In the genomic region with DNA sequence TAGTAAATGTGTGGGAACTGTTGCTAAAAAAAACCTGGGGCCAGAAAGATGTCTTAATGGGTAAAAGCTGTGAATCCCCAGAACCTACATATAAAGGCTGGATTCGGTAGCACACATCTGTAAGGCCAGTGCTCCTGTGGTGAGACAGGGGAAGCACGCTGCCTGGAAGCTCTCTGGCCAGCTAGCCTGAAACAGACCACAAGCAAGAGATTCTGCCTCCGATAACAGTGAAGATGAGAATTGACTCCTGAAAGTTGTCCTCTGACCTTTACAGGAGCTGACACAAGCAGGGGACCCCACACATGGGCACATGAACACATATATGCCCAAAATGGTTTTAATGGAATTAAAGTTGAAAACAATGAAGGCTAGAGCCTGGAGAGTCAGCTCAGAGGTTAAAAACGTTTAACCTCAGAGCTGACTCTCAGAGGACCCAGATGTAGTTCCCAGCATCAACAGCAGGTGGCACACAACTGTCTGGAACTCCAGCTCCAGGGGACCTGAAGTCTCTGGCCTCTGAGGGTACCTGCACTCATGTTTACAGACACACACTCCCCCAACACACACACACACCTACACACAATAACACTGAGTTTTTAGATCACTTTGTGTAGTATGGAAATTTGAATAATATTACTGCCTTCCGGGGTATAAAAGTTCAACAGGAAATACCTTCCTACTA, we compare ENCODE assay signal across 10 mouse cellular contexts. TPM values are rescaled to one million over a fixed set of nuclear protein-coding genes. Genes with fewer than 3 reads are reported as not detected.
DNase-seq lines count a peak whose midpoint lies in the region; ATAC-seq and TF ChIP-seq lines count a peak whose summit lies in the region.
"Had no signal": no experiment of that assay in that cellular context is flagged by ENCODE, and none has a peak within 500 bp of the region (broad histone marks: within the 10 kb centered on the region; RNA-seq: fewer than 3 reads in every experiment).

No protein-coding gene starts in this region.

- 44% methylated on average over 5 of the region's 5 CpGs for WGBS in forebrain, embryonic 15.5 days
- 59% methylated on average over 5 of the region's 5 CpGs for WGBS in intestine, postnatal 0 days
- 22% methylated on average over 5 of the region's 5 CpGs for WGBS in liver, embryonic 14.5 days (ENCODE audit: insufficient replicate concordance)

- H3K4me1 ChIP-seq in forebrain, embryonic 15.5 days: no peaks in the 10 kb centered on the region
- H3K4me1 ChIP-seq in intestine, postnatal 0 days (replicated peaks; ENCODE audit: control insufficient read depth, insufficient read depth, low read length): no peaks in the 10 kb centered on the region
- peaks cover 26 to 40% of the 10 kb centered on the region in 2 experiments for H3K4me1 ChIP-seq in liver, embryonic 14.5 days (replicated peaks; ENCODE audit: control insufficient read depth in 2 of 2, insufficient read depth in 2 of 2, low read length in 1 of 2)
- H3K4me1 ChIP-seq: stomach, embryonic 15.5 days had no signal

- no peak overlapping the region for H3K27ac ChIP-seq in forebrain, embryonic 15.5 days (replicated peaks)
- H3K27ac ChIP-seq in intestine, postnatal 0 days (ENCODE audit: low read depth, low read length): no peak overlapping the region
- no peak overlapping the region for H3K27ac ChIP-seq in liver, embryonic 14.5 days
- H3K27ac ChIP-seq: heart, embryonic 13.5 days; stomach, embryonic 15.5 days had no signal

- no peaks in the 10 kb centered on the region for H3K27me3 ChIP-seq in forebrain, embryonic 15.5 days
- H3K27me3 ChIP-seq in intestine, postnatal 0 days (replicated peaks; ENCODE audit: control insufficient read depth, insufficient read depth, low read length): no peaks in the 10 kb centered on the region
- peaks cover 11% of the 10 kb centered on the region for H3K27me3 ChIP-seq in liver, embryonic 14.5 days (ENCODE audit: control insufficient read depth, insufficient read depth, low read length)
- H3K27me3 ChIP-seq: stomach, embryonic 15.5 days had no signal

- TF ChIP-seq EP300 in liver, embryonic 14.5 days (IDR thresholded peaks at IDR 0.05; ENCODE audit: low read depth): 0 out of 2 replicates have a peak, but pooled peaks have one; percentile 10

- H3K9ac ChIP-seq in forebrain, embryonic 15.5 days (replicated peaks): no peak overlapping the region
- H3K9ac ChIP-seq in intestine, postnatal 0 days (ENCODE audit: low read depth, low read length): no peak overlapping the region
- 0 out of 2 replicates have a peak overlapping the region, but pooled peaks have one; percentile 9 for H3K9ac ChIP-seq in liver, embryonic 14.5 days (replicated peaks)
- H3K9ac ChIP-seq: heart, embryonic 13.5 days; stomach, embryonic 15.5 days had no signal

- no peaks in the 10 kb centered on the region for H3K9me3 ChIP-seq in forebrain, embryonic 15.5 days
- no peaks in the 10 kb centered on the region for H3K9me3 ChIP-seq in intestine, postnatal 0 days (ENCODE audit: control insufficient read depth)
- H3K9me3 ChIP-seq in liver, embryonic 14.5 days (ENCODE audit: control insufficient read depth, low read length): no peaks in the 10 kb centered on the region
- H3K9me3 ChIP-seq: heart, embryonic 13.5 days; stomach, embryonic 15.5 days had no signal

- H3K36me3 ChIP-seq in forebrain, embryonic 15.5 days: no peaks in the 10 kb centered on the region
- H3K36me3 ChIP-seq in intestine, postnatal 0 days (ENCODE audit: control insufficient read depth, insufficient read depth): no peaks in the 10 kb centered on the region
- no peaks in the 10 kb centered on the region for H3K36me3 ChIP-seq in liver, embryonic 14.5 days (replicated peaks; ENCODE audit: control insufficient read depth, insufficient read depth, low read depth)
- H3K36me3 ChIP-seq: heart, embryonic 13.5 days; stomach, embryonic 15.5 days had no signal

- H3K4me2 ChIP-seq in forebrain, embryonic 15.5 days (replicated peaks): no peak overlapping the region
- H3K4me2 ChIP-seq in intestine, postnatal 0 days (replicated peaks; ENCODE audit: low read depth): no peak overlapping the region
- no peak overlapping the region for H3K4me2 ChIP-seq in liver, embryonic 14.5 days (ENCODE audit: low read depth)
- H3K4me2 ChIP-seq: heart, embryonic 13.5 days; stomach, embryonic 15.5 days had no signal

- DNase-seq in 3134 (ENCODE audit: extremely low read depth, insufficient read length, low spot score): peak; percentile 27
- DNase-seq in c-Kit-positive CD71-negative TER-119-negative erythroid progenitor cells, embryonic 14.5 days (ENCODE audit: low read depth): peak; percentile 70
- DNase-seq in liver, embryonic 14.5 days (ENCODE audit: low read depth in 3 of 3, low spot score in 3 of 3): peak; percentile 59 to 66 (median 59)
- peak; percentile 67 for DNase-seq in ovary, postnatal 36 days (ENCODE audit: low spot score)
- peak; percentile 92 for DNase-seq in thymus, postnatal 4 days

- peak; percentile 85 for TF ChIP-seq CTCF in intestine, postnatal 0 days (IDR thresholded peaks at IDR 0.05; ENCODE audit: low read depth)
- peak; percentile 91 for TF ChIP-seq CTCF in liver, embryonic 14.5 days (IDR thresholded peaks at IDR 0.05; ENCODE audit: low read depth)

- H3K4me3 ChIP-seq in forebrain, embryonic 15.5 days: no peak overlapping the region
- H3K4me3 ChIP-seq in intestine, postnatal 0 days (ENCODE audit: low read depth, low read length): no peak overlapping the region
- H3K4me3 ChIP-seq in liver, embryonic 14.5 days (ENCODE audit: insufficient read depth in 1 of 2, low read depth in 2 of 2, low read length in 2 of 2): no peak overlapping the region
- H3K4me3 ChIP-seq: heart, embryonic 13.5 days; stomach, embryonic 15.5 days had no signal

- ATAC-seq in CD4-positive, CD25-positive, alpha-beta regulatory T cell, adult 4 months: peak; percentile 80
- 0 out of 2 replicates have a peak, but pooled peaks have one; percentile 29 for ATAC-seq in forebrain, embryonic 15.5 days (replicated peaks)
- no peak for ATAC-seq in intestine, postnatal 0 days
- no peak for ATAC-seq in liver, embryonic 14.5 days (ENCODE audit: insufficient read depth)

RNA-seq across cellular contexts. Expression of a gene that starts 45.8 kb away (rescaled TPM):
- 1 to 10 TPM; 3.9 to 4.0 TPM for polyA plus RNA-seq in CD4-positive, CD25-positive, alpha-beta regulatory T cell, adult 4 months (2017; shearing (Covaris generic))
- polyA plus RNA-seq in forebrain, embryonic 15.5 days (2015; fragmentation: Nextera tagmentation; extraction: Ambion mirVana): 188 and 194 TPM in 2 replicates
- polyA plus RNA-seq in intestine, postnatal 0 days (2015; fragmentation: Nextera tagmentation; extraction: Ambion mirVana): 21.2 and 22.5 TPM in 2 replicates
- 2.1 and 2.5 TPM in 2 replicates for polyA plus RNA-seq in liver, embryonic 14.5 days (2012; rRNA removed)
- 3.5 and 4.7 TPM in 2 replicates for polyA plus RNA-seq in liver, embryonic 14.5 days (2014; fragmentation: Nextera tagmentation; extraction: Ambion mirVana)

Comparison
In these comparisons a context has a peak if more than half of its experiments do, and no peak if none do; other contexts are left out.
1. DNase-seq: peak in every context shown above with its lines; median percentile 92 in thymus, postnatal 4 days; 70 in c-Kit-positive CD71-negative TER-119-negative erythroid progenitor cells, embryonic 14.5 days; 67 in ovary, postnatal 36 days; 59 in liver, embryonic 14.5 days; 27 in 3134.
2. ATAC-seq: peak in CD4-positive, CD25-positive, alpha-beta regulatory T cell, adult 4 months (single experiment) and forebrain, embryonic 15.5 days (single experiment); none in intestine, postnatal 0 days (single experiment) and liver, embryonic 14.5 days (single experiment).